Mouse (Mus musculus) intestine, embryonic 14.5 days (tissue): ENCODE results near the gene Il23a. TPM values are rescaled to one million over a fixed set of nuclear protein-coding genes. Genes with fewer than 3 reads are reported as not detected.
"Not testable (repeated sequence)": the region's sequence is repeated elsewhere in the genome, so short reads cannot be mapped to it uniquely, and the experiment has no call there.

ENCODE experiments used
- ATAC-seq: fragments of 200-750 bp; cut with Nextera tagmentation; replicated peaks from 2 replicates; pipeline ENCODE4 v1.8.0; 2017; ENCODE audit warnings: low read depth, moderate number of reproducible peaks, moderate TSS enrichment, moderate library complexity; ENCODE audit not compliant: low FRiP score, low TSS enrichment
- DNase-seq: peaks from one replicate; pipeline ENCODE4 v3.0.0-alpha.2; 2018; ENCODE audit warnings: low spot score
- H3K27ac ChIP-seq: fragments of 300-500 bp; sonication (generic); 2 replicates; pipeline ENCODE4 v1.5.1; 2014; ENCODE audit warnings: low read depth, mild to moderate bottlenecking, control low read depth
- H3K27me3 ChIP-seq: fragments of 300-500 bp; sonication (generic); replicated peaks from 2 replicates; pipeline ENCODE4 v1.6.1; 2014; ENCODE audit warnings: low read length, control low read depth; ENCODE audit not compliant: control insufficient read depth, insufficient read depth
- H3K36me3 ChIP-seq: fragments of 300-500 bp; sonication (generic); 2 replicates; pipeline ENCODE4 v1.6.1; 2014; ENCODE audit warnings: low read length, control low read depth; ENCODE audit not compliant: control insufficient read depth, insufficient read depth
- H3K4me1 ChIP-seq: fragments of 300-500 bp; sonication (generic); replicated peaks from 2 replicates; pipeline ENCODE4 v1.6.1; 2014; ENCODE audit warnings: low read length, control low read depth, mixed read lengths; ENCODE audit not compliant: control insufficient read depth, insufficient read depth
- H3K4me2 ChIP-seq: fragments of 300-500 bp; sonication (generic); 2 replicates; pipeline ENCODE4 v1.6.1; 2014; ENCODE audit warnings: low read length
- H3K4me3 ChIP-seq: fragments of 300-500 bp; sonication (generic); 2 replicates; pipeline ENCODE4 v1.5.1; 2014; ENCODE audit warnings: low read depth, low read length, control low read depth, mixed read lengths
- H3K9ac ChIP-seq: fragments of 300-500 bp; sonication (generic); 2 replicates; pipeline ENCODE4 v1.6.1; 2014; ENCODE audit warnings: mild to moderate bottlenecking, low read length
- H3K9me3 ChIP-seq: fragments of 300-500 bp; sonication (generic); 2 replicates; pipeline ENCODE4 v1.6.1; 2016; ENCODE audit warnings: low read length, control low read depth; ENCODE audit not compliant: control insufficient read depth
- WGBS: fragments of 180-500 bp; shearing (Covaris S2); extraction: QIAGEN DNeasy Blood & Tissue Kit; methylation state at CpG from one replicate; pipeline ENCODE4 v1.1.7; 2014; 5-methylcytosine and 5-hydroxymethylcytosine counted together
- polyA plus RNA-seq: library from polyadenylated mRNA; unstranded; fragments of >200 nt; fragmentation: Nextera tagmentation; extraction: Ambion mirVana; gene quantifications from 2 replicates; pipeline ENCODE4 v1.2.1, GENCODE M21; 2014

Il23a gene
- polyA plus RNA-seq, 1 experiment from 2014 or later: 0.77 TPM

DNA sequence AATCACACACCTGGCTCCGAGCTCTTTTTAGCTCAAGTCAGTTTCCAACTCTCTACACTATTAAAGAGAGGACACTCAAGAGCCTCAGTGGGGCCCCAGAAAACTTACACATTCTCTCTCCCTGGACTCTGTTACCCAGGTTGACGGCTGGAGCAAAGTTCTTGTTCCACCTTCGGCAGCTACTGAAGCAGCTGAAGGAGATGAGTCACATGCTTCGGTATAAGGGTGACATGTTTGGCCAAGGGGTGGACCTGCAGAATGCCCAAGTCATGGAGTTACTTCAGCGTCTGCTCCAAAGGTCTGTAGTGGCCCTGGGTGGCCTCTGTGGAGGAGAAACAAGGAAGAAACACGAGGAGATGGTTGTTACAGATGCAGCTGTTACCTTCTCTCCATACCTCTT is 17.6 kb downstream of the Il23a start:
- Histone ChIP-seq H3K9ac (no peak overlapping the region), H3K9me3 (no peaks in the 10 kb centered on the region), H3K27me3 (no peaks in the 10 kb centered on the region), H3K4me3 (no peak overlapping the region), H3K36me3 (peaks cover 43% of the 10 kb centered on the region), H3K4me1 (no peaks in the 10 kb centered on the region), H3K27ac (no peak overlapping the region), H3K4me2 (no peak overlapping the region)
- 81% methylated on average over 6 of the region's 6 CpGs for WGBS
- ATAC-seq (no peak), DNase-seq (no peak)

DNA sequence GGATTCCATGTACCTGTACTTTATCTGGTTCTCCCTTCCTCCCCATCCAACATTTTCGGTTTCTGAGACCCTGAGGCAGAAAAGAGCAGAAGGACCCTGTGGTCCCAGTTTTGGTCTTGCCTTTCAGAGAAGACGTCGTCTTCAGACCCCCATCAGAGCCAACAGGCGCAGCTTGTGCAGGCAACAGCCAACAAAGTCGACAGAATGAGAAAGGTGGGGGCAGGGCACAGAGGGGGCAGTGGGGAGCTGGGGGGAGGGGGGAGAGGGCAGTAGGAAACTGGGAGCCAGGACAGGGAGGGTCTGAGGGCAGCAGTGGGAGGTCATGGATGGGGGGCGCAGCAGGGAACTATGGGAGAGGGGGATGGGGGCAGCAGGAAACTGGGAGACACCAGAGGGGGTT is 20.4 kb downstream of the Il23a start:
- DNase-seq: no peak
- no peak overlapping the region for H3K4me2 ChIP-seq
- 65% methylated on average over 6 of the region's 6 CpGs for WGBS
- H3K36me3 ChIP-seq: peaks cover 29% of the 10 kb centered on the region
- H3K4me1 ChIP-seq: no peaks in the 10 kb centered on the region
- H3K4me3 ChIP-seq: no peak overlapping the region
- H3K27me3 ChIP-seq: no peaks in the 10 kb centered on the region
- H3K27ac ChIP-seq: no peak overlapping the region
- H3K9me3 ChIP-seq: no peaks in the 10 kb centered on the region
- no peak overlapping the region for H3K9ac ChIP-seq
- ATAC-seq: no peak

DNA sequence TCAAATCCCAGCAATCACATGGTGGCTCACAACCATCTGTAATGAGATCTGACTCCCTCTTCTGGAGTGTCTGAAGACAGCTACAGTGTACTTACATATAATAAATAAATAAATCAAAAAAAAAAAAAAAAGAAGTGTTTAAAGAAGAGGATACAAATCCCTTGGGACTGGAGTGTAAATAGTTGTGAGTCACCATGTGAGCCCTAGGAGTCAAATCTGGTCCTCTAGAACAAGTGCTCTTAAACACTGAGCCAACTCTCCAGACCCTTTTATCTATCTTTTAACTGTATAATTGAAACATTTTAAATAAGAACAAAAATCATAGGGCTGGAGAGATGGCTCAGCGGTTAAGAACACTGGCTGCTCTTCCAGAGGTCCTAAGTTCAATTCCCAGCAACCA is 23.2 kb downstream of the Il23a start:
- H3K27ac ChIP-seq, H3K9me3 ChIP-seq, H3K4me2 ChIP-seq, H3K4me1 ChIP-seq, DNase-seq, H3K27me3 ChIP-seq, H3K4me3 ChIP-seq, H3K9ac ChIP-seq, ATAC-seq: not testable (repeated sequence)
- 100% methylated on average over 1 of the region's 1 CpGs for WGBS
- peaks cover 17% of the 10 kb centered on the region for H3K36me3 ChIP-seq

DNA sequence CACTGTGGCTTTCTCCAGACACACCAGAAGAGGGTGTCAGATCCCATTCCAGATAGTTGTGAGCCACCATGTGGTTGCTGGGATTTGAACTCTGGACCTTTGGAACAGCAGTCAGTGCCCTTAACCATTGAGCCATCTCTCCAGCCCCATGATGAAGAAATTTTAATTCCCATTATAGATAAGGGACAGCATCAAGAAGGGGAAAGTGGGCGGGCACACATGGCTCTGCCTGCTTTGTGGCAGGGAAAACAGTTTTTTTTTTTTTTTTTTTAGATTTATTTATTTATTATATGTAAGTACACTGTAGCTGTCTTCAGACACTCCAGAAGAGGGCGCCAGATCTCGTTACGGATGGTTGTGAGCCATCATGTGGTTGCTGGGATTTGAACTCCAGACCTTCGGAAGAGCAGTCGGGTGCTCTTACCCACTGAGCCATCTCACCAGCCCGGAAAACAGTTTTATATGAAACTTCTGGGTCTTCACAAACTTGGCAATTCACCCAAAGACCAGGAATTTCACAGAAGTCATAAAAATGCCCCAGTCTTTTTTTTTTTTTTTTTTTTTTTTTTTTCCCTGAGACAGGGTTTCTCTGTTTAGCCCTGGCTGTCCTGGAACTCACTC is 25.6 kb downstream of the Il23a start:
- DNase-seq, H3K27me3 ChIP-seq, ATAC-seq, H3K9me3 ChIP-seq, H3K36me3 ChIP-seq, H3K4me1 ChIP-seq, H3K4me2 ChIP-seq, H3K4me3 ChIP-seq, H3K27ac ChIP-seq, H3K9ac ChIP-seq: not testable (repeated sequence)
- WGBS: 90% methylated on average over 4 of the region's 7 CpGs

DNA sequence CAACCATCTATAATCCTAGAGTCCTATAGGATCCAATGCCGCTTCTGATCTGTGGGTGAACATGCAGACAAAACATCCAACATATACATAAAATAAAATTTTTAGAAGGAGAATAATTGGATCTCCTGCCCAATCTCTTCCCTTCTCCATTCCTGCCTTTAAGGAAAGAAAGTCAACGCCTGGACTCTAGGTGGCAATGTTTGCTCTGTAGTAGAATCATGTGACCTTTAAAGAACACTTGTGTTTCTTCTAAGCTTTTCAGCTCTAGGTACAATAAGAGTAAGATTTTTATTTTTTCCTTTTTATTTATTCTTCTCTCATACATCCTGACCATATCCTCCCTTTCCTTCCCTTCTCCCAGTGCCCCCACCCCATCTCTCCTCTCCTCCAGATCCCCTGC is 26.7 kb downstream of the Il23a start:
- no peak for ATAC-seq
- Histone ChIP-seq H3K36me3 (peaks cover 3% of the 10 kb centered on the region; the same call in 1 of the 2 replicates), H3K4me1 (no peaks in the 10 kb centered on the region; the same call in 1 of the 2 replicates), H3K9ac (no peak overlapping the region), H3K27ac (no peak overlapping the region), H3K27me3 (no peaks in the 10 kb centered on the region), H3K4me3 (no peak overlapping the region), H3K4me2 (no peak overlapping the region), H3K9me3 (no peaks in the 10 kb centered on the region)
- DNase-seq: no peak
- 60% methylated on average over 2 of the region's 2 CpGs for WGBS

DNA sequence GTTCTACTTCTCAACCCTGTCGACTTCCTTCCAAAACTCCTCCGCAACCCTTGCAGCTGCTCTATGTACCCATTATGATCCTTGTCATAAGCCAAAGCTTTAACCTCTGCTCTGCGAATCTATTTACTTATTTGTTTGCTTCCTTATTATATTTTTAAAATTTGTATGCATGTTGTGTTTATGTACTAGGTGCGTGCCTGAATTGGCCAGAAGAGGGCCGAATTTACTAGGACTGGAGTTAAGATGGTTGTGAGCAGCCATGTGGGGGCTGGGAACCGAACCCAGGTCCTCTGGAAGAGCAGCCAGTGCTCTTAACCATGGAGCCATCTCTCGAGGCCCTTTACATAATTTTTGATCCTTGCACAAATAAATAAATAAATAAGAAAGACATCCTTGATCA is 27.7 kb downstream of the Il23a start:
- ATAC-seq: no peak
- WGBS: 45% methylated on average over 7 of the region's 7 CpGs
- no peak for DNase-seq
- Histone ChIP-seq H3K27ac (peak overlapping the region; percentile 74), H3K36me3 (no peaks in the 10 kb centered on the region), H3K4me2 (peak overlapping the region; percentile 79), H3K4me1 (no peaks in the 10 kb centered on the region; the same call in 1 of the 2 replicates), H3K27me3 (no peaks in the 10 kb centered on the region), H3K4me3 (peak overlapping the region; percentile 78), H3K9me3 (no peaks in the 10 kb centered on the region), H3K9ac (peak overlapping the region; percentile 64)

DNA sequence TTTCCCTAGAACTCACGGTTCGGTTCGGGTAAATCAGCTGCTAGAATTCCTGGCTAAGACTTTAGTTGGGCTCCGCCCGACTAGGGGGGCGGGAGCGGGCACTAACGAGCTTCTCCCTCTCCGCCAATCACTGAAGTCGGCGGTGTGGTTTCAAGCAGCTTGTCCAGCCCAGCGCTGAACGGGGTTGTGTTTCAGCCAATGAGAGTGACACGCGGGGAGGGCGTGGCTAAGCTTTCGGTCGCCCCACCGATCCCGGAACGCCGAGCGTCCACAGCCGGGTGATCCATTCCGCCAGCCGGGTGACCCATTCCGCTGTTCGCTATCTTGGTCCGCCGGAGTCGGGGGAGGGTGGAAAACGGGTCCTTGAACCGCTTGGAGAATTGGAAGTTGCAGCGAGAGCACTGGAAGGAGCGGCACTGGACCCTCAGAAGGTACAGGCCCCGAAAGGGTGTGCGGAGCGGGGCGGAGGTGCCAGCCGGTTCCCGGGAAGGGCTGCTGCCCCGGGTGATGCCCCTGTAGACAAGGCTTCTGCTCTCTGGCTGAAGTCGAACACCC is 28.2 kb downstream of the Il23a start, which contains the start of gene Stat2:
Gene Stat2 (plus strand): TSS at position 273 of the 555 bp plus-strand sequence.
- Histone ChIP-seq H3K27me3 (no peaks in the 10 kb centered on the region), H3K27ac (peak within 1 kb of the TSS; percentile 74), H3K4me3 (peak within 1 kb of the TSS; percentile 78), H3K4me1 (no peaks in the 10 kb centered on the region; the same call in 1 of the 2 replicates), H3K4me2 (peak within 1 kb of the TSS; percentile 79), H3K36me3 (no peaks in the 10 kb centered on the region), H3K9ac (peak within 1 kb of the TSS; percentile 64), H3K9me3 (no peaks in the 10 kb centered on the region)
- ATAC-seq (peak; percentile 100), DNase-seq (peak; percentile 96)
- WGBS: under 1% methylated on average over 43 of the region's 43 CpGs

DNA sequence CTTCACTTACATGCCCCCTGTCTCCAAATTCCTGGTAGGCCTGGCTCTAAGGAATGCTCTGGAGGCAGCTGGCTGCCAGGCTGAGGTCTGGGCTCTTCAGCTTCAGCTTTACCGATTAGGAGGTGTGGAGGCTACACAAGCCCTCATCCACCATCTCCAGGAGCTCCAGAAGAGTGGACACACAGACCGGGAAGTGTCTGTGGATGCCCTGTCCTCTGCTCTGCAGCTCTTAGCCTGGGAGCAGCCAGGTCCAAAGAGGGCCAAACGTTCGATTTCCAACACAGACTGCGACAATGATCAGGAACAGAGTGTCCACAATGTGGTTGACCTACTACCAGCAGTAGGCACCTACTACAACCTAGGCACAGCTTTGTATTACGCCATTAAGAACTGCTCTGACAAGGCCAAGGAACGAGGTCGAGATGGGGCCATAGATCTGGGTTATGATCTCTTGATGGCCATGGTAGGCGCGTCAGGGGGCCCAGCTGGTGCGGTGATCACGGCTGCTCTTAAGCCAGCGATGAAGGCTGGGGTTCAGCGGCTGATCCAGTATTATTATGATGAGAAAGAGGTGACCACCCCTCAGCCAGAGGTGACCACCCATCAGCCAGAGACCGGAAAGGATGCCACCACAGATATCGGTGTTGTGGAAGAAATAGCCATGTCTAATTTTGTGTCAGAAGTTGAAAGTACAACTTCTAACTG is 29.2 kb downstream of the Il23a start:
- DNase-seq (no peak), ATAC-seq (no peak)
- Histone ChIP-seq H3K27ac (no peak overlapping the region), H3K4me1 (no peaks in the 10 kb centered on the region; the same call in 1 of the 2 replicates), H3K27me3 (no peaks in the 10 kb centered on the region), H3K4me3 (peak overlapping the region; percentile 78), H3K9ac (no peak overlapping the region), H3K9me3 (no peaks in the 10 kb centered on the region), H3K36me3 (no peaks in the 10 kb centered on the region), H3K4me2 (peak overlapping the region; percentile 79)
- 91% methylated on average over 16 of the region's 16 CpGs for WGBS
